Mouse (Mus musculus): ENCODE data around the gene Fam171a1. TPM values are rescaled to one million over a fixed set of nuclear protein-coding genes. Genes with fewer than 3 reads are reported as not detected.
A peak's percentile ranks its signal among the peaks of the same experiment; 100 is the strongest.

The Fam171a1 gene
- polyA plus RNA-seq, 1 experiment from 2014 or later: 25.5 TPM

DNA sequence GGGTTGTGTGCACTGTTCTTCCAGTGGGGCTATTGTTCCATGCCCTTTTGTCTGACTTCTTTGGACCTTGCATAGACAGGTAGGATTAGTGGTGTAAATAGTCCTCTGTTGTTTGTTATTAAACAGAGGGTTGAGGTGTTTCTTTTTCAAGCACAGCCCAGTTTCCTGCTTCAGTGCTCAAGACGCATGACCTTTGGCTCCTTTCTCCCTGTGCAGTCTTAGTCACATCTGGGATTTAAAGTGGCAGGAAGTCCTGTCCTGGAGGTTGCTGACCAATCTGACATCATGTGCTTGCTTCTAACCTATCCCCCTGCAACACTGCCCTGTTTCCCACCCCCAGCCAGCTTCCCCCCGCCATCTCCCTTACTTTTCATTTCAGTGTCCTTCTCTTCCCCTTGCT, 14.9 kb downstream of the Fam171a1 start:
- Histone ChIP-seq H3K4me1 (ENCODE audit: control insufficient read depth, insufficient read depth, low read length) (peaks cover 12% of the 10 kb centered on the region), H3K4me2 (ENCODE audit: low read depth, low read length) (no peak overlapping the region), H3K27ac (ENCODE audit: low read length) (peak overlapping the region; percentile 17; the same call in 1 of the 2 replicates), H3K9ac (ENCODE audit: low read length) (no peak overlapping the region), H3K36me3 (ENCODE audit: control insufficient read depth, insufficient read depth, low read length) (no peaks in the 10 kb centered on the region), H3K27me3 (ENCODE audit: control insufficient read depth, insufficient read depth, low read length) (no peaks in the 10 kb centered on the region), H3K9me3 (replicated peaks; ENCODE audit: control insufficient read depth, low read length) (no peaks in the 10 kb centered on the region), H3K4me3 (replicated peaks; ENCODE audit: low read length) (no peak overlapping the region)
- WGBS: 55% methylated on average over 2 of the region's 2 CpGs
- peak; percentile 50; the same call in 1 of the 2 replicates for ATAC-seq (ENCODE audit: insufficient read depth, low FRiP score)

DNA sequence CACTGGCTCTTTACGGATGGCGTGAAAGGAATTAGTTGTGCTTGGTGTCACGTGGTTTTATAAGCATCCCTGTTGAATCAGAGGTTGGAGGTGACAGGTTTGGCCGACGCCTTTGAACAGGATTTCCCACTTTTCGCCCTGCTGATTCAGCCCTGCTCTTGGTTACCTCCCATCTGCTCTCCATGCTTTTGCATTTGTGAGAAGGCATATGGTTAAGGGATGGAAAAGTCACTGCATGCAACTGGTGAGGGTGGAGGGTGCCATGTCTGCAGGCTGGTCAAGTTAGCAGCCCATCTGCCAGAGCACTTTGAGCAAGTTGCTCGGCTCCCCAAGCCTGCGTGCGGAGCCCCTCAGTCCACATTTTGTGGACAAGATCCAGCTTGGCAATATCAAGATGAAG, 18.4 kb downstream of the Fam171a1 start:
- Histone ChIP-seq H3K27me3 (ENCODE audit: control insufficient read depth, insufficient read depth, low read length) (no peaks in the 10 kb centered on the region), H3K36me3 (ENCODE audit: control insufficient read depth, insufficient read depth, low read length) (no peaks in the 10 kb centered on the region), H3K4me2 (ENCODE audit: low read depth, low read length) (no peak overlapping the region), H3K4me3 (replicated peaks; ENCODE audit: low read length) (no peak overlapping the region), H3K4me1 (ENCODE audit: control insufficient read depth, insufficient read depth, low read length) (peaks cover 23% of the 10 kb centered on the region), H3K27ac (ENCODE audit: low read length) (no peak overlapping the region), H3K9ac (ENCODE audit: low read length) (no peak overlapping the region), H3K9me3 (replicated peaks; ENCODE audit: control insufficient read depth, low read length) (no peaks in the 10 kb centered on the region)
- ATAC-seq (ENCODE audit: insufficient read depth, low FRiP score): no peak
- 77% methylated on average over 9 of the region's 9 CpGs for WGBS

DNA sequence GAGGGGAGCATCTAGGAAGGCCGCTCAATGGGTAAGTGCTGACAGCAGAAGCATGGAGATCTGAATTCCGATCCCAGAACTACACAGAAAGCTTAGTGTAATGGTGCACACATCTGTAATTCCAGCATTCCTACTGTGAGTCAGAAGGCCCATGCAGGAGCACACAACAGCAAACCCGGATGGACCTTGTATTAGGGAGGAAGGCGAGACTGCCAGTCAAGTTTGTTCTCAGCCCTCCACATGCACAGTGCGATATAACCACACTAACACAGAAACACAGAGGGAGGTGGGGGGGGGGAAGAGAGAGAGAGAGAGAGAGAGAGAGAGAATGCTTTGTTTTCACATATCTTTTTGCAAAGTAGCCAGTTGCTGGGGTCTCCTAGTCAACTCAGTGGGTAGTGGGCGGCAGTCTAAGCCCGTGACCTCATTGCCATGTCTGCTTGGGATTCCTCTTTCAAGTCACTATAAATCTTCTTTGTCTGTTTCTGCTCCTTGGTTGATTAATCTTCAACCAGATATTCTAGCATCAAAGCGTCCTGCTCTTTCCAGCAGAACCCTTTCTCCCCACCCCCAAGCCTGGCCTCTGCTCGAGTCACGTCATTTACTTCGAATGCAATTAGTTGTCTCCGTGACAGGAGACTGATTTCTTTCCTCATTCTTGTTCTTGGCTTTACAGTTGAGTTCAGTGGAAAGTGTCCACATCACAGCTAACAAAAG, 20.7 kb downstream of the Fam171a1 start:
- Histone ChIP-seq H3K27me3 (ENCODE audit: control insufficient read depth, insufficient read depth, low read length) (no peaks in the 10 kb centered on the region), H3K4me1 (ENCODE audit: control insufficient read depth, insufficient read depth, low read length) (peaks cover 27% of the 10 kb centered on the region), H3K9ac (ENCODE audit: low read length) (no peak overlapping the region), H3K36me3 (ENCODE audit: control insufficient read depth, insufficient read depth, low read length) (no peaks in the 10 kb centered on the region), H3K4me2 (ENCODE audit: low read depth, low read length) (peak overlapping the region; percentile 11; the same call in 1 of the 2 replicates), H3K4me3 (replicated peaks; ENCODE audit: low read length) (no peak overlapping the region), H3K9me3 (replicated peaks; ENCODE audit: control insufficient read depth, low read length) (no peaks in the 10 kb centered on the region), H3K27ac (ENCODE audit: low read length) (peak overlapping the region; percentile 73)
- peak; percentile 65; the same call in 1 of the 2 replicates for ATAC-seq (ENCODE audit: insufficient read depth, low FRiP score)
- WGBS: 36% methylated on average over 12 of the region's 12 CpGs

- ATAC-seq (ENCODE audit: insufficient read depth, low FRiP score): 0 out of 2 replicates have a peak, but pooled peaks have one; percentile 11
- Histone ChIP-seq H3K4me1 (ENCODE audit: control insufficient read depth, insufficient read depth, low read length) (peaks cover 29% of the 10 kb centered on the region), H3K4me2 (ENCODE audit: low read depth, low read length) (peak overlapping the region; percentile 11; the same call in 1 of the 2 replicates), H3K36me3 (ENCODE audit: control insufficient read depth, insufficient read depth, low read length) (no peaks in the 10 kb centered on the region), H3K4me3 (replicated peaks; ENCODE audit: low read length) (no peak overlapping the region), H3K27me3 (ENCODE audit: control insufficient read depth, insufficient read depth, low read length) (no peaks in the 10 kb centered on the region), H3K9ac (ENCODE audit: low read length) (no peak overlapping the region), H3K27ac (ENCODE audit: low read length) (peak overlapping the region; percentile 73), H3K9me3 (replicated peaks; ENCODE audit: control insufficient read depth, low read length) (no peaks in the 10 kb centered on the region)
- 51% methylated on average over 2 of the region's 2 CpGs for WGBS
Measured at GRCm38 (mm10) chr2:3135297-3135684, 21.3 kb downstream of the Fam171a1 start.

- no peaks in the 10 kb centered on the region for H3K9me3 ChIP-seq (replicated peaks; ENCODE audit: control insufficient read depth, low read length)
- H3K4me2 ChIP-seq (ENCODE audit: low read depth, low read length): no peak overlapping the region
- H3K36me3 ChIP-seq (ENCODE audit: control insufficient read depth, insufficient read depth, low read length): no peaks in the 10 kb centered on the region
- no peak for ATAC-seq (ENCODE audit: insufficient read depth, low FRiP score)
- no peaks in the 10 kb centered on the region for H3K27me3 ChIP-seq (ENCODE audit: control insufficient read depth, insufficient read depth, low read length)
- no peak overlapping the region for H3K27ac ChIP-seq (ENCODE audit: low read length)
- H3K4me1 ChIP-seq (ENCODE audit: control insufficient read depth, insufficient read depth, low read length): peaks cover 40% of the 10 kb centered on the region
- H3K4me3 ChIP-seq (replicated peaks; ENCODE audit: low read length): no peak overlapping the region
- H3K9ac ChIP-seq (ENCODE audit: low read length): no peak overlapping the region
- 41% methylated on average over 2 of the region's 2 CpGs for WGBS
Measured at GRCm38 (mm10) chr2:3138308-3138707, 24.3 kb downstream of the Fam171a1 start.

- 75% methylated on average over 2 of the region's 2 CpGs for WGBS
- no peak for ATAC-seq (ENCODE audit: insufficient read depth, low FRiP score)
- H3K27ac ChIP-seq (ENCODE audit: low read length): 0 out of 2 replicates have a peak overlapping the region, but pooled peaks have one; percentile 0
Measured at GRCm38 (mm10) chr2:3139065-3139464, 25.0 kb downstream of the Fam171a1 start.

DNA sequence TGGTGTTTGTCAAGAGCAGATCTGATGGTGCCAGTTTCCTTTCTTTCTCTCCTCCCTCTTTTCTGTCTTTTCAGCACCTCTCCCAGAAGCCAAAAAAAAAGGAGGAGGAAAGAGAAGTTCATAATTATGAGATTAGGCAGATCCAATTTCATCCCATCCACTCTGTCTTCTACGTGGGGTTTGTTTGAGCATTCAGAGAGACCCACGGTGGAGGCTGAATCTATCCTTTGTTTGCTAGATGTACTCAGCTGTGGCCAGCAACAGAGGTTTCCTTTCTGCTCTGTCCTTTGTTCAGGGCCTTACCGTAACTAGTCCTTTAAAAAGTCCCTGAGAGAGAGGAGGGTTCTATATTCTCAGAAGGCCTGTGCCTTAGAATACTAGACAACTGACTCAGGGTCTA, 25.6 kb downstream of the Fam171a1 start:
- H3K27me3 ChIP-seq (ENCODE audit: control insufficient read depth, insufficient read depth, low read length): no peaks in the 10 kb centered on the region
- no peaks in the 10 kb centered on the region for H3K36me3 ChIP-seq (ENCODE audit: control insufficient read depth, insufficient read depth, low read length)
- H3K9me3 ChIP-seq (replicated peaks; ENCODE audit: control insufficient read depth, low read length): no peaks in the 10 kb centered on the region
- no peak overlapping the region for H3K9ac ChIP-seq (ENCODE audit: low read length)
- 32% methylated on average over 3 of the region's 3 CpGs for WGBS
- H3K4me1 ChIP-seq (ENCODE audit: control insufficient read depth, insufficient read depth, low read length): peaks cover 38% of the 10 kb centered on the region
- 0 out of 2 replicates have a peak overlapping the region, but pooled peaks have one; percentile 0 for H3K27ac ChIP-seq (ENCODE audit: low read length)
- H3K4me3 ChIP-seq (replicated peaks; ENCODE audit: low read length): no peak overlapping the region
- no peak for ATAC-seq (ENCODE audit: insufficient read depth, low FRiP score)
- H3K4me2 ChIP-seq (ENCODE audit: low read depth, low read length): no peak overlapping the region

More at GRCm38 (mm10) chr2:3139065-3139464, 25.0 kb downstream of the Fam171a1 start:
- H3K9me3 ChIP-seq (replicated peaks; ENCODE audit: control insufficient read depth, low read length): no peaks in the 10 kb centered on the region
- H3K4me2 ChIP-seq (ENCODE audit: low read depth, low read length): no peak overlapping the region
- H3K27me3 ChIP-seq (ENCODE audit: control insufficient read depth, insufficient read depth, low read length): no peaks in the 10 kb centered on the region
- no peak overlapping the region for H3K4me3 ChIP-seq (replicated peaks; ENCODE audit: low read length)
- no peaks in the 10 kb centered on the region for H3K36me3 ChIP-seq (ENCODE audit: control insufficient read depth, insufficient read depth, low read length)
- peaks cover 40% of the 10 kb centered on the region for H3K4me1 ChIP-seq (ENCODE audit: control insufficient read depth, insufficient read depth, low read length)
- no peak overlapping the region for H3K9ac ChIP-seq (ENCODE audit: low read length)

GRCm38 (mm10) chr2:3140585-3140984, 26.6 kb downstream of the Fam171a1 start:
- Histone ChIP-seq H3K4me1 (ENCODE audit: control insufficient read depth, insufficient read depth, low read length) (peaks cover 29% of the 10 kb centered on the region), H3K4me3 (replicated peaks; ENCODE audit: low read length) (no peak overlapping the region), H3K4me2 (ENCODE audit: low read depth, low read length) (no peak overlapping the region), H3K9me3 (replicated peaks; ENCODE audit: control insufficient read depth, low read length) (no peaks in the 10 kb centered on the region), H3K9ac (ENCODE audit: low read length) (no peak overlapping the region), H3K27ac (ENCODE audit: low read length) (no peak overlapping the region), H3K27me3 (ENCODE audit: control insufficient read depth, insufficient read depth, low read length) (no peaks in the 10 kb centered on the region), H3K36me3 (ENCODE audit: control insufficient read depth, insufficient read depth, low read length) (no peaks in the 10 kb centered on the region)
- no peak for ATAC-seq (ENCODE audit: insufficient read depth, low FRiP score)
- WGBS: 55% methylated on average over 5 of the region's 5 CpGs

DNA sequence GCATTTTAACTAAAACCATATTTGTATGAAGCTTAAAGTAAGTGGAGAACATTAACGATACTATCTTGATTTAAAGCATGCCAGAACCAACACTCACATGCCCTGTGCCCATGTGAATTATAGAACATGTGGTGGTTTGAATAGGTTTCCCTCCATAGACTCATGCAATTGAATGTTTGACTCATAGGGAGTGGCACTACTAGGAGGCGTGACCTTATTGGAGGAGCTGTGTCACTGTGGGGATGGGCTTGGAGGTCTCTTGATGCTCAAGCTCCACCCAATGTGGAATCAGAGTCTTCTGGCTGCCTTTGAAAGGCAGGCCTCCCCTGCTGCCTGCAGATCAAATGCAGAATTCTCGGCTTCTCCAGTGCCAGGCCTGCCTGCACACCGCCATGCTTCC, 27.8 kb downstream of the Fam171a1 start:
- Histone ChIP-seq H3K36me3 (ENCODE audit: control insufficient read depth, insufficient read depth, low read length) (no peaks in the 10 kb centered on the region), H3K4me1 (ENCODE audit: control insufficient read depth, insufficient read depth, low read length) (peaks cover 27% of the 10 kb centered on the region), H3K27ac (ENCODE audit: low read length) (peak overlapping the region; percentile 55; the same call in 1 of the 2 replicates), H3K4me2 (ENCODE audit: low read depth, low read length) (no peak overlapping the region), H3K9ac (ENCODE audit: low read length) (no peak overlapping the region), H3K4me3 (replicated peaks; ENCODE audit: low read length) (no peak overlapping the region), H3K9me3 (replicated peaks; ENCODE audit: control insufficient read depth, low read length) (no peaks in the 10 kb centered on the region), H3K27me3 (ENCODE audit: control insufficient read depth, insufficient read depth, low read length) (no peaks in the 10 kb centered on the region)
- 81% methylated on average over 4 of the region's 4 CpGs for WGBS
- no peak for ATAC-seq (ENCODE audit: insufficient read depth, low FRiP score)
